Mouse (Mus musculus) 416B (cell line): ENCODE measurements around the gene Ccdc59.

ENCODE experiments used
- DNase-seq: peaks from one replicate; pipeline ENCODE4 v3.0.0; 2011; ENCODE audit warnings: low read depth

The Ccdc59 gene

GRCm38 (mm10) chr10:105840928-105841888 lies at the start of gene Ccdc59, which contains the start of gene Mettl25:
Gene Ccdc59 (plus strand): TSS chr10:105841067.
Gene Mettl25 (minus strand): TSS chr10:105841380.
- DNase-seq, result peak; percentile 96

GRCm38 (mm10) chr10:105793776-105794552 lies 46.9 kb upstream of the Ccdc59 start:
- no peak for DNase-seq

DNA sequence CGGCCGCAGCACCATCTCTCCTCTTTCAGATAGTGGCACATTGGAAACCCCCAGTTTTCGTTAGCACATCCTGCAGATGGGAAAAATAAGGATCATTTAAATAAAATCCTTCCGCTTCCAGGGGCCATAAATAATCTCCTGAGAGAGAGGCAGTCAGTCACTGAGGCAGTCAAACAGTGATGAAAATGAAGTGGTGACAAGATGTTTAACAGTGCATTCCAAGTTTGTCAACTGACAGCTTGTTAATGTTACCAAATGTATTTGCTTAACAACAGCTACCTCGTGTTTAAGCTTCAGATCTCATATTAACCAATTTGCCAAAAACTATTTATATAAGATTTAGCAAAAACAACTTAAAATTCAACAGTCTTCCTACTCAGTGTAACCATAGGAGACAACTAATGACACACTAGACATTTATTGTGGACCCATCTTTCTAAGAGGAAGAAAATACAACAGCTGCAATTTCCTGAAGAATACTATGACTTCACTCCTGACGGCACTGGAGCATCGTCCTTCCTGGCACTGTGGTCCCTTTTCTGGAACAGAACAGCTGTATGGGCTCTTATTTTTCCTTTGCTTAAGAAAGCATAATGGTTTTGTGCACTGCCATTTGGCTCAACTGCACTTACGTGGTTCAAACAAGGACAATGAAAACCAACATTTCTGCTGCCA lies 43.5 kb upstream of the Ccdc59 start:
- no peak for DNase-seq

- DNase-seq, result no peak
These were observed 39.7 kb upstream of the Ccdc59 start for GRCm38 (mm10) chr10:105801147-105801546.

DNA sequence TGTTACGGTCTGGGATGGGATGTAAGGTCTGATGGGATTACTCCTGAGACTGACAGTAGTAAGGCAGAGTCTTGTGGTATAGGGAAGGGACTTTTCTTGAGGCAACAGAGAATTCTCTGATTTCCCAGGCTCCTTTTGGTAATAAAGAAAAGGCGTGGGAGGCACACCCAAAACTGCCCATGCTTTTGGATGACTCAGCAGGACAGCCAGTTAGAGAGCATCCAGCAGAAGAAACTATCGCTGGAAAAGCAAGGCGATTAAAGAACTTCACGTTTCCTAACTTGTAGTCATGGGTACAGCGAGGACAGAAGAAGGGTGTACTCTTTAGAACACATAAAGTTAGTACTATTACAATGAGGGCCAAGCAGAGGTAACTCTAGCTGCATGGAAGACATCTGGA lies 38.7 kb upstream of the Ccdc59 start:
- no peak for DNase-seq

- no peak for DNase-seq
These were observed 37.4 kb upstream of the Ccdc59 start for GRCm38 (mm10) chr10:105803461-105803860.

DNA sequence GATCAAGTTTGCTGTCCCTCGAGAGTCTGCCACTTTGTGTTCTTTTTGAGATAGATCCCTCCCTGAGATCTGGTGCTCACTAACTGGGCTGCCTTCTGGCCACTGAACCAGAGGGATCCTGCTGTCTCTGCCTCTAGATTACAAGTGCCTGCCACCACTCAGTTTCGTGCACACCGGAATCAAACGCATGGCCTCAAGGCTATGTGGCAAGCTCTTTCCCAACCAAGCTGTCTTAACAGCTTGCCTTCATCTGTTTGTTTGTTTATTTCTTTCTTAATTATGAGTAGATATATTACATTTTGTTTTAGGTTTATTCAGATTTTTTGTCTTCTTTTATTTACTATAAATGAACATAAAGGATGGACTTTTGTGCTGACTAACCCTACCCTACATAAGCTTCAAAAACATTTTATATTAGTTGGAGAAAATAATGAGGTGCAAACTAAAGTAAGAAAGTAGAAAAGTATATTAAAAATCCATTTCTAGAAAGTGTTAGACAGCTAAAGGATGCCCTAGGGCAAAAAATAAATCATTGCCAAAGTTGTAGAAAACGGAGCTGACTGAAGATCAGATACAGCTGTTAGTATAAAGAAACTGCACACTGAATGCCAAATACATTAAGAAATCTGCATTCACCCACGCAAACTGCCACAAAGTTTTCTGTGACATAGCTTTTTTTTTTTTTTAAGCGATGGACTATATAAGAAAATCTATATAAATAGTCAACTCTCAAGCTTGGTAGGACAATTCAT lies 34.4 kb upstream of the Ccdc59 start:
- no peak for DNase-seq

GRCm38 (mm10) chr10:105834627-105835228 lies 6.1 kb upstream of the Ccdc59 start:
- DNase-seq, result peak; percentile 79

DNA sequence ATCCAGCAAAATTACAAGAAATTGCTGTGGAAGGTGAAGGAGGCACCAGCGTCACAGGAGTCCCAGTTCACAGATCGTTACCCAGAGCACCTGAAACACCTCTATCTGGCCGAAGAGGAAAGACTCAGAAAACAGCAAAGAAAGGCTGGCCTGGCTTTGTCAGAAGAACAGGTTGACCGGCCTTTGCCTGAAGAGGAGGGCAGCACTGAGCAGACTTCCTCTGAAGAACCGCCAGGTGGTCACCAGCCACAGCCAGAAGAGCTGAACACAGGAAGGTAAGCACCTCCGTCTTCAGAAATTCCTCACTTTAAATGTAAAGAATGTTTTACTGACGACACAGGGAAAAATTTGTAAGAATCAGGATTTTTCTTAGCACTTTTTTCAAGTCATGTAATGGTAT lies 1.7 kb downstream of the Ccdc59 start:
- no peak for DNase-seq

DNA sequence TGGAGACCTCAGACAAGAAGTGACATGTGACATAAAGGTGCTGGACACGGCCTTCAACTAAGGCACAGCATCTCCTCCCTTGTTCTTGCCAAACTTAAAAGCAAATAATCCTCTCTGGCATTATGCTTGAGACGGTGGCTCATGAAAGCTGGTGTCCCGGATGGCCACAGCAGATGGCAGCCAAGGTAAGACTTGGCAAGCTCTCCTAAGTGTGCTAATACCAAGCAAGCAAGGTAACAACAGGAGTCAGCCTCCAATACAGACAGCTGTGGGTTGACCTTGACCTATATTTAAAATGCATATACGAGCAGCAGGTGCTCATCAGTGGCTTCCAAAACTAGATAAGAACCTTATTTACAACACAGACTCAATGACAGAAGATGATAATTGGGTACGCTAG lies 9.4 kb downstream of the Ccdc59 start:
- no peak for DNase-seq

- no peak for DNase-seq
These were observed 10.3 kb downstream of the Ccdc59 start for GRCm38 (mm10) chr10:105851136-105851535.

DNA sequence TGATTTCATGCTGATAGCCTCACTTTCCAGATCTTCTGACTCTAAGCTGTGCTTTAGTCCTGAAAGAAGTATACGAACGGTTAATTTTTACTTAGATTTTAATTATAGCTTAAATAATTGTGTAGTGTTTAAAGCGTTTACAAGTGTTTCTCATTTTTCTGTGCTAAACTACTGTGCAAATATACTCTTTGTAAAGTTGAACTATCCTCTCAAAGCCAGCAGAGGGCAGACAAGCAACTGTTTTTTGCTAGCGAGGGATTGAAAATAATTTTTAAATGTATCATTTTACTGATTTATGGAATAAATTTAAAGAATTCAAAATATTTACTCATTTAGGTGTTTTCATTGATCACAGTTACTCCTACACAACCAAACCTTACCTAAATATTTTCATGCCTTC lies 26.4 kb downstream of the Ccdc59 start:
- peak; percentile 38 for DNase-seq
